Mouse (Mus musculus): ENCODE data around the gene Fbxo21. TPM values are rescaled to one million over a fixed set of nuclear protein-coding genes. Genes with fewer than 3 reads are reported as not detected.

Fbxo21 gene
- total and polyA plus RNA-seq, 3 experiments, result 10.7 to 19.3 (median 13.7) TPM

- no peak for DNase-seq (ENCODE audit: extremely low read depth)
- Histone ChIP-seq H3K36me3 (replicated peaks in 1 of 2; ENCODE audit: control insufficient read depth in 1 of 2, insufficient read depth in 1 of 2, low read length in 1 of 2) (peaks cover 68 to 96% of the 10 kb centered on the region in 2 experiments), H3K27ac (ENCODE audit: insufficient read depth, low read depth) (no peak overlapping the region), H3K4me2 (ENCODE audit: insufficient read depth, low read depth, poor library complexity, severe bottlenecking) (no peak overlapping the region), H3K27me3 (replicated peaks) (no peaks in the 10 kb centered on the region), H3K79me2 (replicated peaks; ENCODE audit: control insufficient read depth, extremely low read depth, insufficient read depth, poor library complexity, severe bottlenecking) (no peaks in the 10 kb centered on the region), H3K9ac (ENCODE audit: insufficient read depth, low read depth) (no peak overlapping the region), H3K9me3 (replicated peaks; ENCODE audit: low read length) (no peaks in the 10 kb centered on the region), H3K4me1 (ENCODE audit: control insufficient read depth in 1 of 2, insufficient read depth in 2 of 2) (peaks cover 0 to 12% of the 10 kb centered on the region in 2 experiments; a peak in 2 of 4 replicates), H3K4me3 (replicated peaks in 1 of 3; ENCODE audit: low read depth in 2 of 3, low read length in 2 of 3, poor library complexity in 1 of 3) (no peak overlapping the region)
- dilution Hi-C loops (cut with MboI; ENCODE audit: extremely low pct_ligation_motif_present, extremely low pct_unique_long_range_greater_than_20kb, low sequenced_read_pairs) (no loop called here), in situ Hi-C loops (cut with MboI; ENCODE audit: low pct_ligation_motif_present, low pct_unique_long_range_greater_than_20kb, low sequenced_read_pairs) (no loop called here)
- TF ChIP-seq MEF2A (IDR thresholded peaks at IDR 0.05; ENCODE audit: borderline replicate concordance, low read depth, low read length), result no peak
- TF ChIP-seq E2F4 (IDR thresholded peaks at IDR 0.05; ENCODE audit: insufficient replicate concordance, low read depth, low read length), result no peak
- TF ChIP-seq TBP (conservative IDR thresholded peaks at IDR 0.05; ENCODE audit: low read depth, low read length), result no peak
These were observed 13.2 kb downstream of the Fbxo21 start for GRCm38 (mm10) chr5:117989773-117990172.

DNA sequence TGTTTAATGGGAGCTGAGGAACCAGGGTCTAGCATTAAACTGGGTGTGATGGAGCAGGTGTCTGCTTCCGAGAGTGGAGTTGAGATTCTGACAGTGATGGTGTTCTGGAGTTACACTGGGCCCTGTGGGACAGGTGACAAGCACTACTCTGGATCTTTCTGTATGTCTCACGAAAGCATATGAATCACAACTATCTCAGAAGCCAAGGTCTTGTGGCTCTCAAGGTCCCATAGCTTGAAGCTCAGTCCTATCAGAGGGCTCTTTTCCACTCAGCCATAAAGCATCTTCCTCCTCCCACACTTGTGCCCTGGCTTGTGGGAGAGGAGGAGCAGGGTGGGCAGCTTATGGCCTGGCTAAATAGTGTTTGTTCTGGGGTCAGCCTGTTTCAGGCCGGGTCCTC, 14.4 kb downstream of the Fbxo21 start:
- in situ Hi-C loops (cut with MboI; ENCODE audit: low pct_ligation_motif_present, low pct_unique_long_range_greater_than_20kb, low sequenced_read_pairs), result no loop called here
- no peak overlapping the region for H3K4me2 ChIP-seq (ENCODE audit: insufficient read depth, low read depth, poor library complexity, severe bottlenecking)
- no peaks in the 10 kb centered on the region for H3K27me3 ChIP-seq (replicated peaks)
- no peaks in the 10 kb centered on the region for H3K79me2 ChIP-seq (replicated peaks; ENCODE audit: control insufficient read depth, extremely low read depth, insufficient read depth, poor library complexity, severe bottlenecking)
- peaks cover 76 to 96% of the 10 kb centered on the region in 2 experiments for H3K36me3 ChIP-seq (replicated peaks in 1 of 2; ENCODE audit: control insufficient read depth in 1 of 2, insufficient read depth in 1 of 2, low read length in 1 of 2)
- TF ChIP-seq ETS1 (conservative IDR thresholded peaks at IDR 0.05; ENCODE audit: low read depth, low read length) (no peak), MAFK (IDR thresholded peaks at IDR 0.05; ENCODE audit: insufficient replicate concordance, low read length) (no peak), ELF1 (IDR thresholded peaks at IDR 0.05; ENCODE audit: low read depth, low read length) (no peak), MAZ (IDR thresholded peaks at IDR 0.05; ENCODE audit: low read depth, low read length) (no peak), IRF4 (IDR thresholded peaks at IDR 0.05; ENCODE audit: low read depth, low read length) (no peak), POLR2AphosphoS2 (IDR thresholded peaks at IDR 0.05; ENCODE audit: low read depth, low read length) (no peak), E2F4 (IDR thresholded peaks at IDR 0.05; ENCODE audit: insufficient replicate concordance, low read depth, low read length) (no peak), RAD21 (IDR thresholded peaks at IDR 0.05; ENCODE audit: low read depth, low read length) (no peak), PAX5 (IDR thresholded peaks at IDR 0.05; ENCODE audit: low read length) (no peak), KAT2A (IDR thresholded peaks at IDR 0.05; ENCODE audit: insufficient replicate concordance, low read length) (no peak), NELFE (IDR thresholded peaks at IDR 0.05; ENCODE audit: low read depth, low read length) (no peak), MAX (IDR thresholded peaks at IDR 0.05; ENCODE audit: low read length) (no peak), GABPA (IDR thresholded peaks at IDR 0.05; ENCODE audit: insufficient replicate concordance, low read depth, low read length) (no peak), MXI1 (IDR thresholded peaks at IDR 0.05; ENCODE audit: low read depth, low read length) (no peak), CHD2 (IDR thresholded peaks at IDR 0.05; ENCODE audit: low read length) (no peak), CHD1 (IDR thresholded peaks at IDR 0.05; ENCODE audit: low read depth, low read length) (no peak), MEF2A (IDR thresholded peaks at IDR 0.05; ENCODE audit: borderline replicate concordance, low read depth, low read length) (no peak), JUND (conservative IDR thresholded peaks at IDR 0.05; ENCODE audit: low read depth, low read length) (no peak), BHLHE40 (IDR thresholded peaks at IDR 0.05; ENCODE audit: low read depth, low read length) (no peak)
- dilution Hi-C loops (cut with MboI; ENCODE audit: extremely low pct_ligation_motif_present, extremely low pct_unique_long_range_greater_than_20kb, low sequenced_read_pairs), result no loop called here
- H3K9ac ChIP-seq (ENCODE audit: insufficient read depth, low read depth), result no peak overlapping the region
- DNase-seq (ENCODE audit: extremely low read depth), result no peak
- no peak overlapping the region for H3K4me3 ChIP-seq (replicated peaks in 1 of 3; ENCODE audit: low read depth in 2 of 3, low read length in 2 of 3, poor library complexity in 1 of 3)
- no peak overlapping the region for H3K27ac ChIP-seq (ENCODE audit: insufficient read depth, low read depth)
- H3K9me3 ChIP-seq (replicated peaks; ENCODE audit: low read length), result no peaks in the 10 kb centered on the region
- H3K4me1 ChIP-seq (ENCODE audit: control insufficient read depth in 1 of 2, insufficient read depth in 2 of 2), result peaks cover 0 to 12% of the 10 kb centered on the region in 2 experiments; a peak in 2 of 4 replicates

Measured in CH12.LX (cell line).